Mouse (Mus musculus) right cerebral cortex, postnatal 14 days (tissue): ENCODE measurements around the gene Nrg4.
"Not testable (repeated sequence)": the region's sequence is repeated elsewhere in the genome, so short reads cannot be mapped to it uniquely, and the experiment has no call there.

Source experiments
- DNase-seq: peaks from one replicate; pipeline ENCODE4 v3.0.0; 2022

The Nrg4 gene

DNA sequence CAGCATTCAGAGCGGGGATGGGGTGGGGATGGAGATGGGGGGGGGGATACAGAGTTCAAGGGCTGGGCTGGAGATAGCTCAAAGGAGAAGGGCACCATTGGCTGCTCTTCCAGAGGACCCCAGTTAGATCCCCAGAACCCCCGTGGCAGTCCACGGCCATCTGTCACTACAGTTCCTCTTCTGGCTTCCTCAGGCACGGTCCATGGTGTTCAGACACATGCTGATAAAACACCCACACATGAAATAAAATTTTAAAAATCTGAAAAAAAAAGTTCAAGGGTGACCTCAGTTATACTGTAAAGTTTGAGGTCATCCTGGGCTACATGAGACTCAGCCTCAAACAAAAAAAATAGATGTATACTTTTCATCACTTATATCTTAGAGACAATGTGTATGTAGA lies 78.2 kb downstream of the Nrg4 start:
- DNase-seq: no peak

DNA sequence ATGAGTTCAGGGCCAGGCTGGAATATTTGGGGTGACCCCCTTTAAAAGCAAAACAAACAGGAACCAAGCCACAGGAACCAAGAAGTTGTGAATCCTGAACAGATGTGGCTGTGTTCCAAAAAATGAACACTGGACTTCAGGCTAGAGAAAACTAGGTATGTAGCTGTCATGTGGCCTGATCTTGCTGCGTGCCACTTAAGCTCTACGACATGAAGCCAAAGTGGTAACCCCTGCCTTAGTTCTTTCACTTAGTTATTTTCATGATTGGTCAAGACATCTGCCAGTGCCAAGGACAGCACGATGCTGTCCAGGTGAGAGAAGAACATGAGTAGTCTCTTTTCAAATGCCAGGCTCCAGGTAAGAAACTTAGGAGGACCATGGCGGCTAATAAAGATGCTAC lies 79.7 kb downstream of the Nrg4 start:
- no peak for DNase-seq

DNA sequence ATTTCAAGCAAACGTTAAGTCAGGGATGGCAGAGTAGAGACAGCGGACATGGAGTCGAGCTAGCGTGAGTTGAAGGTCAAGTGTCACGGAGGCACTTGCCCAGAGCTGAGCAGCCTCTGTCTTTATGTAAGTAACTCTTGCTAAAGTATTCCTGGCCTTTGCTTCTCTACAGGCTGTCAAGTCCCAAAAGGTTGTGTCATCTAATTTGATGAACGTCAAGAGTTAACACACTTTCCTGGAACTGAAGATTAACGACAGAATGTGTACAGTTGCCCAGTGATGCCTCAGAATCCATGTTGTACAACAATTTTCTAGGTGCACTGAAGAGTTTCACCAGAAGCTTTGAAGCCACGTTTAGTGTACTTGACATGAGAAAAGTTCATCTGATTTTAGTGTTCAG lies 80.2 kb downstream of the Nrg4 start:
- DNase-seq: no peak

- DNase-seq: not testable (repeated sequence)
These were observed 81.4 kb downstream of the Nrg4 start for GRCm38 (mm10) chr9:55245057-55245750.

- DNase-seq: no peak
These were observed 82.6 kb downstream of the Nrg4 start for GRCm38 (mm10) chr9:55244079-55244478.

GRCm38 (mm10) chr9:55243280-55243679 lies 83.4 kb downstream of the Nrg4 start:
- no peak for DNase-seq

GRCm38 (mm10) chr9:55241863-55242685 lies 84.6 kb downstream of the Nrg4 start:
- no peak for DNase-seq

GRCm38 (mm10) chr9:55240852-55241251 lies 85.8 kb downstream of the Nrg4 start:
- no peak for DNase-seq

DNA sequence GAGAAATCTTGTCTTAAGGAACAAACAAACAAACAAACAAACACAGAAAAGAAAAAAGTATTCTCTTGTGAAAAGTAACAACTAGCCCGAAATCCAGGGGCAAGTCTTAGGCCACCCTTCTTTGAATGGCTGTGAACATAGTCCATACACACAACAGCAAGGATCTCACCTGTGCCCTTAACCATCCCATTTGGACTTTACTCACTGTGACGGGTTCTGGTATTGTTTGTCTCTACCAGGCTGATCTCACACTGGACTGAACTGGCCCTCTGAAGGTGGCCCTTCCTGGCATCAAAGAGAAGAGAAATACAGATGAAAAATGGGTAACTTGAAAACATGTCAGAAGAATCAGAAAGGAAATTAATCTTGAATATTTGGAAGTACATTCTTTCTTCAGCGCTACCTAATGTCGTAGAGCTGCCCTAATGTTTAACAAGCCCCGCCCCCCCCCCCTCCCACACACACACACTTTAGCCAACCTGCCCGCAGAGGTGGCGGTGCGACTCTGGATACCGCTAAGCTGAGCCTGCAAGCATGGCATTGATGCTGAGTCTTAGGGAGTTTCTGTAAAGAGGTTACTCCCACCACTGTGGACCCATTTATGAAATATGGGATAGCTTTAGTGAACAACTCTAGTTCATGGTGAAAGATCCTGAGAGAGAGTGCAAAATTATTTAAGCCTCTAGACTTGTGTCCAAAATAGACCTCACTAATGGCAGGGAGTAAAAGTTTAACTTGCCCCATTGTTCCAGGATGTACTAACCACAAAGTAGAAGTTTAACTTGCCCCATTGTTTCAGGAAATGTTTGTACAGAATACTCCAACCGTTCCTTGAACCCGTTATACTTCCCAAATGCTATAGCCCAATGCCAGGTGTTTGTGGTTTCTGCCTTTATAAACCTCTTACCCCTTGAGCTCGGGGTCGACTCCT lies 90.1 kb downstream of the Nrg4 start:
- DNase-seq: no peak

GRCm38 (mm10) chr9:55233076-55233475 lies 93.6 kb downstream of the Nrg4 start:
- DNase-seq: not testable (repeated sequence)

DNA sequence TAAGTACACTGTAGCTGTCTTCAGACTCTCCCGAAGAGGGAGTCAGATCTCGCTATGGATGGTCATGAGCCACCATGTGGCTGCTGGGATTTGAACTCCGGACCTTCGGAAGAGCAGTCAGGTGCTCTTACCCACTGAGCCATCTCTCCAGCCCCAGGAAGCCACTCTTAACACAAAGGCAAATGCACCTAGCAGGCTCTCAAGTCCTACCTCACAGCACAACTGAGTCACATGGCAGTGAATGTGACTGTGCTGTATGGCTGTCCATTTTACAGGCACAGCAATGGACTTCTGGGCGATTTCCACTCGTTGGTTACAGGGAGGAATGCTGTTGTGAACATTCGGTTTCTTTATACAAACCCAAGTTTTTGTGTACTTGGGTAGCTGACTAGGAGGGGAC lies 94.1 kb downstream of the Nrg4 start:
- DNase-seq: no peak

- DNase-seq: no peak
These were observed 94.5 kb downstream of the Nrg4 start for GRCm38 (mm10) chr9:55232110-55232509.

DNA sequence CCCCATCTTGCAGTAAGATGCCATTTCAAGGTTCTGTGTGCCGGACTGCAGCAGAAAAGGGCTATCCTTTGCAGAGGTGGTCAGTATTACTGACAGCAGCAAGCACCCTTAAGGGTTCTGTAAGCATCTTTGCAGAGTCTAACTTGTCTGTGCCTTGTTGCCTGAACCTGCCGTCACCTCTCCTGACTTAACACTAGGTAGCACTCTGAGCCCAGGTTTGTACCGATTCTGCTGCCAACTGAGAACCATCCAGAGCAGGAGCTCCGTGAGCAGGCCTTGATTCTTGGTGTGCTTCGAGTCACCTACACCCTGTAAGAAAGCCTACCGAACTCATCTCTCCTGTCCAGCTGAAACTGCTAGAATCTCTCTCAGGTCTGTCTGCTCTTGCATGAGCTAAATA lies 95.1 kb downstream of the Nrg4 start:
- no peak for DNase-seq

DNA sequence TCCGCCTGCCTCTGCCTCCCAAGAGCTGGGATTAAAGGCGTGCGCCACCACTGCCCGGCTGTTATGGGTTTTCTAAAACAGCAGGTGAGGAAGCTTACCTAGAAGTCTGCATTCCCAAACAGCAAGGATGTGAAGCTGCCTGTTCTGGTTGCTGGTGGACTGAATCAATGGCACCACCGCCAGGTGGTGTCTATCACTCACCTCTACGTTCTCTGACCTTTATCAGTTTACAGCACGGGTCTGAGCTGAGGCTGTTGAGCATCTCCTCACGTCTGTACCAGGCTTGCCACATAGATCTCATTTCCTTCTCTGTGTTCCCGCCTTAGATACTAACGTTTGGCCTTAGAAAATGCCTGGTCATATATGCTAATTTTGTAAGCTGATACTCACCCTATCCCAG lies 97.6 kb downstream of the Nrg4 start:
- DNase-seq: no peak

- DNase-seq: no peak
These were observed 98.5 kb downstream of the Nrg4 start for GRCm38 (mm10) chr9:55228149-55228548.

- DNase-seq: peak; percentile 40
These were observed 100.4 kb downstream of the Nrg4 start for GRCm38 (mm10) chr9:55226251-55226650.

GRCm38 (mm10) chr9:55225165-55225737 lies 101.4 kb downstream of the Nrg4 start:
- no peak for DNase-seq

DNA sequence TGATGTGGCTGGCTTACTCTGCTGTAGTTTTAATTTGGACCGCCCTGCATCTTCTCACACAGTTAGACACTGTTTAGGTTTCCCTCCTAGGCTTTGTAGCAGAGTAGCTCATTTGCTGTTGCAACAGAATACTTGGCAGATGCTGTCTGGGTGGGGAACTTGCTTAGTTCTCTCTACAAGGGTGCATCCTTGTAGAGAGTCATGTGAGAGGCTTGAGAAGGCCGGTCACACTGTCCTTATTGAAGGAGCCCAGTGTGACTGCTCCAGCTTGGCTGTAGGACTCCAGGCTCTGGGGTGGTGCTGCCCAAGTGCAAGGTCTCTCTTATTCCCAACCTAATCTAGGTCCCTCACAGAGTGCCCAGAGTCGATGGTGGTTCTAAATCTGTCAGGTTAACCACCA lies 109.3 kb downstream of the Nrg4 start:
- no peak for DNase-seq

DNA sequence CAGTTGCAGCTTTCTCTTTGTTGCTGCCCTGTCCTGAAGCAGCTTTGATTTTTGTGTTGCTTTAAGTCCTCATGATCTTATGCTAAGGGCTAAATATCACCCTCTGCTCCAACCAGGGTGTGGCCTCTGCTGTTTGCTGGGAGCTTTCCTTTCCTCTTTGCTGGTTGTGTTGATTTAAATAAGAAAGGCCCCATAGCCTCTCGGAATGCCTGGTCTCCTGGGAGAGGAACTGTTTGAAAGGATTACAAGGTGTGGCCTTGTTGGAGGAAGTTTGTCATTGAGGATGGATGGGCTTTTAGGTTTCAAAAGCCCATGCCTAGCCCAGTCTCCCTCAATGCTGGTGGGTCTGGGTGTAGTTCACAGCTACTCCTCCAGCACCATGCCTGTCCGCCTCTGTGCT lies 110.6 kb downstream of the Nrg4 start:
- no peak for DNase-seq

- DNase-seq: no peak
These were observed 111.0 kb downstream of the Nrg4 start for GRCm38 (mm10) chr9:55215648-55216047.

DNA sequence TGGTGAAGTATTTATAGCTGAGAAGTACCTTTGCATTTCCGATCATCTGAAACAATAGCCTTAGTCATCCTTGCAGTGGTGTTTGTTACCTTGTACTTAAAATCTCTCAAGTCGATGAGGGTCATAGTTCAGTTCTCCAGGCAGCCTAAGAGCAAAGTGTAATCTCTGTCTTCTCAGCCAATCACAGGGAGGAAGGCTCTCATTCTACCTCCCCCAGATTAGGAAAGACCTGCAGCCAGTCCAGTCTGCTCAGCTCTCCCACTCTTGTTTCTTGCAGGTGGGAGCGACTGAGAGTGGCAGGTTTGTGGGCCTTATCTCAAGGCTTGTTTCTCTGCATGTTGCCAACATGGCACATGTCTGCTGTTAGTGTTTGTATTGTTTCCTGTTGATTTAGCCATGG lies 111.6 kb downstream of the Nrg4 start:
- DNase-seq: no peak

DNA sequence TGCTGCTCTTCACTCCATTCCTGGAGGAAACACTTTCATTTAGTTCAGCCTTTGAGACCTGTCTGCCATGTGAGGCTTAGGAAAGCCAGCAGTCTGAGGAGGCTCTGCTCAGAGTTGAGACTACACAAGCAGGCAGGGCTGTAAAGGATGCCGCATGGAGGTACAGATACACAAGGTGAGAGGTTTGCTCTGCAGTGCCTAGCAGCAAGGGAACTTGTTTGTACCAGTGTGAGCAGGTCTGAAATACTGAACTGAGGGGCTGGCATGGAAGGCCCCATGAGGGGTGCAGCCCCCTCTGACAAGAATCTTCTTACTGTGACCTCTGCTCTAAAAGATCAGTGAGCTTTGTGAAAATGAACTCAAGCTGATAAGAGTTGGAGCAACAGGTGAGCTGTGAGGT lies 113.2 kb downstream of the Nrg4 start:
- no peak for DNase-seq

DNA sequence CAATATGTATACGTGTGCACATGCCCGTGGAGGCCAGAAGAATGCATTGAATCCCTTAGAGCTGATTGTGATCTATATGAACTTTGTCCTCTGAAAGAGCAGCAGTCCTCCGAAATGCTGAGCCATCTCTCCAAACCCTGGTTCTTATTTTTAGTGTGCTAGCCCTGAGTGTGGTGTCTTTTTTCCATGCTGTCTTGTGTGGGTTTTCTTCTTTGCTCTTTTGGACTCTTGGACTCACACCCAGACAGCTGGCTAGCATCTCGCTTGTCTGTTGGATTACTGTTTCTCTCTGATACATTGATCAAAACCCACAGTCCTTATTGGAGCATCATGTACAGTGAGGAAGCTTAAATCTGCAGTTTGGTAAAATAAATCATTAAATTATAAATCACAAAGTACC lies 115.0 kb downstream of the Nrg4 start:
- DNase-seq: no peak
